ENCODE assay signal across 18 mouse cellular contexts in the genomic region with DNA sequence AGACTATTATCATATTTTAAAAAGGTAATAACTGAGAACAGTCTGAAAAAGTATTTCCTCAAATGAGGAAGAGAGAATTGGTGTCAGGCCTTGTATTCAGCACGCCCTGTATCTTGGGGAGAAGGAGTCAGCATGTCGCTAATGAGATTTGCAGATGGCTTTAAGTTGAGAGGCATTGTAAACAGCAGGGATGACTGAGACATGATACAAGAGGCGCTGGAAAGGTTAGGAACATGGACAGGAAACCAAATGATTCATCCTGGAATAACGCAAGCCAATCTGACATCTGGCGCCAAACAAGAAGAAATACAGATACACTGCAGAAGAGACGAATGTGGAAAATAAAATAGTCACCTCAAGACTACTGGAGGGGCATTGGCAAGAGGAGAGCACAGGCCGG. TPM values are rescaled to one million over a fixed set of nuclear protein-coding genes. Genes with fewer than 3 reads are reported as not detected.
DNase-seq lines count a peak whose midpoint lies in the region; ATAC-seq and TF ChIP-seq lines count a peak whose summit lies in the region.
"Had no signal": no experiment of that assay in that cellular context is flagged by ENCODE, and none has a peak within 500 bp of the region (broad histone marks: within the 10 kb centered on the region; RNA-seq: fewer than 3 reads in every experiment).

No protein-coding gene starts in this region.

- peaks cover 5% of the 10 kb centered on the region; the same call in 1 of the 2 replicates for H3K4me1 ChIP-seq in lung, embryonic 16.5 days (replicated peaks; ENCODE audit: control insufficient read depth, insufficient read depth, low read length)
- H3K4me1 ChIP-seq: liver, embryonic 12.5 days; lung, embryonic 15.5 days; neural tube, embryonic 12.5 days had no signal

- no peaks in the 10 kb centered on the region for H3K36me3 ChIP-seq in lung, embryonic 16.5 days (ENCODE audit: control insufficient read depth, insufficient read depth, low read length)
- H3K36me3 ChIP-seq: heart, embryonic 12.5 days; liver, embryonic 12.5 days; lung, embryonic 15.5 days; neural tube, embryonic 12.5 days had no signal

- no peak overlapping the region for H3K9ac ChIP-seq in lung, embryonic 16.5 days (ENCODE audit: low read length)
- H3K9ac ChIP-seq: heart, embryonic 12.5 days; liver, embryonic 12.5 days; lung, embryonic 15.5 days; neural tube, embryonic 12.5 days had no signal

- WGBS in lung, embryonic 16.5 days, result 46% methylated on average over 7 of the region's 7 CpGs

- TF ChIP-seq CTCF in gastrocnemius, adult 2 months (IDR thresholded peaks at IDR 0.05), result no peak

- no peaks in the 10 kb centered on the region for H3K27me3 ChIP-seq in lung, embryonic 16.5 days (ENCODE audit: control insufficient read depth, insufficient read depth, low read depth, low read length)
- H3K27me3 ChIP-seq: heart, embryonic 12.5 days; liver, embryonic 12.5 days; lung, embryonic 15.5 days; neural tube, embryonic 12.5 days had no signal

- H3K9me3 ChIP-seq in lung, embryonic 16.5 days (ENCODE audit: control insufficient read depth, low read length), result no peaks in the 10 kb centered on the region
- H3K9me3 ChIP-seq: heart, embryonic 12.5 days; liver, embryonic 12.5 days; lung, embryonic 15.5 days; neural tube, embryonic 12.5 days had no signal

- no peak for DNase-seq in gastrocnemius, adult 2 months
- DNase-seq in gastrocnemius, adult 8-10 months (ENCODE audit: low spot score in 2 of 2), result no peak
- DNase-seq in lung, postnatal 14 days, result no peak
- DNase-seq in embryo, embryonic 10.5 days (ENCODE audit: low spot score), result peak; percentile 16
- peak; percentile 29 for DNase-seq in mesoderm, embryonic 11.5 days (ENCODE audit: low read depth, low spot score)
- no peak for DNase-seq in urinary bladder, postnatal 36 days (ENCODE audit: low spot score in 2 of 2)
- DNase-seq in cerebellum, postnatal 10 days, result no peak
- DNase-seq: adrenal gland, postnatal 36 days; cerebellum, adult 8-10 months; heart, postnatal 36 days; kidney, adult 8-10 months; kidney, postnatal 4 days had no signal

- ATAC-seq in lung, embryonic 16.5 days (ENCODE audit: low read depth), result peak; percentile 60
- ATAC-seq: hindbrain, embryonic 16.5 days; liver, embryonic 12.5 days had no signal

- intact Hi-C loops in gastrocnemius, adult 2 months (cut with DNase I), result no loop called here

- no peak overlapping the region for H3K4me2 ChIP-seq in lung, embryonic 16.5 days (ENCODE audit: low read depth, low read length)
- H3K4me2 ChIP-seq: heart, embryonic 12.5 days; liver, embryonic 12.5 days; lung, embryonic 15.5 days; neural tube, embryonic 12.5 days had no signal

- H3K27ac ChIP-seq in gastrocnemius, adult 2 months, result peak overlapping the region; percentile 71
- no peak overlapping the region for H3K27ac ChIP-seq in lung, embryonic 16.5 days (ENCODE audit: low read length)
- H3K27ac ChIP-seq: liver, embryonic 12.5 days; lung, embryonic 15.5 days; neural tube, embryonic 12.5 days had no signal

- no peak overlapping the region for H3K4me3 ChIP-seq in gastrocnemius, adult 2 months
- no peak overlapping the region for H3K4me3 ChIP-seq in lung, embryonic 16.5 days (ENCODE audit: low read length)
- H3K4me3 ChIP-seq: heart, embryonic 12.5 days; liver, embryonic 12.5 days; lung, embryonic 15.5 days; neural tube, embryonic 12.5 days had no signal

RNA-seq across cellular contexts. Expression of a gene that starts 20.8 kb away (rescaled TPM):
- total RNA-seq in gastrocnemius, adult 2 months (2021), result 1 to 10 TPM; 4.3 to 4.7 TPM
- total RNA-seq in gastrocnemius, adult 8-10 months (2022), result 1 to 10 TPM; 2.4 to 3.6 (median 3.3) TPM
- 2.5 and 3.0 TPM in 2 replicates for polyA plus RNA-seq in lung, embryonic 16.5 days (2015; fragmentation: Nextera tagmentation; extraction: Ambion mirVana)

Comparison
In these comparisons a context has a peak if more than half of its experiments do, and no peak if none do; other contexts are left out.
1. DNase-seq: peak in embryo, embryonic 10.5 days (single experiment) and mesoderm, embryonic 11.5 days (single experiment); none in gastrocnemius, adult 2 months (single experiment), gastrocnemius, adult 8-10 months (0 of 2), lung, postnatal 14 days (single experiment), urinary bladder, postnatal 36 days (0 of 2) and cerebellum, postnatal 10 days (0 of 2).